Mouse (Mus musculus) kidney, adult 8-10 months (tissue): ENCODE measurements at regions not wholly inside any gene's neighbourhood (a gene's known extent, or its start where the extent isn't known, plus 50 kb on each side); places are given as distances from the start of the nearest gene placed in this dataset.

ENCODE experiments used
- DNase-seq, 2 experiments: peaks; one replicate each; pipeline ENCODE4 v3.0.0; 2022

DNA sequence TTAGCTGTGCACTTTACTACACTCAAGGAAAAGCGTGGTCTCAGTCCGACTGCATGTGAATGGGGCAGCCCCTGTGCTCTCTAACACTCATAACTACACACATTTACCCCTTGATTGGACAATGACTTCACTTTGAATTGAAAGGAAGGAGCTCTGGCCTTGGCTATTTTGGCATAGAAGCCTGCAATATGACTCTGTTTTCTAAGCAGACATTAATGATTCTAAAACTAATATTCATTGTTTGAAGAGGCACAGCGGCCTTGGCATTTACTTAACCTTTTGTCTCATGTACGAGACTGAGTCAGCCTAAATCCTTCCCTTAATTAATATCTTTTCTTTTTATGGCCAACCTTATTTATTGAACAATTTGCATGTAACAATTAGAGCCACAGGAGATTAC lies 879.9 kb downstream of the 5730522E02Rik start:
- no peak for DNase-seq

DNA sequence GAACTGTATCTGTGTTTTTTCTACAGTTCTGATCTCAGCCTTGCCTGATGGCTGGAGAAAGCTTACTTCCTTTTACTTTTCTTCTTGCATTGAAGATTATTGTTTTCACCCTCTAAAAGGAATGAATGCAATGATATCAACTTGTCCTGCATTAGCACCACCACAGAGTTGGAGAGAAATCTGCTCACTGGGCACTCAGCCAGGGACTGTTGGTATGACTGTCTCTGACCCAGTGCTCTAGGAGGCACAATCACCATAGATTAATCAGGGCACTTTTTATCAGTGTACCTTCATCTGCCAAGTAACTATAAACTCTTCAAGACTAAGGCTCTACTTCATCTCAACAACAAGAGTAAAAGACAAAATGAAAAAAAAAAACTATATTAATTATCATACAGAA lies 888.1 kb downstream of the 5730522E02Rik start:
- no peak for DNase-seq

DNA sequence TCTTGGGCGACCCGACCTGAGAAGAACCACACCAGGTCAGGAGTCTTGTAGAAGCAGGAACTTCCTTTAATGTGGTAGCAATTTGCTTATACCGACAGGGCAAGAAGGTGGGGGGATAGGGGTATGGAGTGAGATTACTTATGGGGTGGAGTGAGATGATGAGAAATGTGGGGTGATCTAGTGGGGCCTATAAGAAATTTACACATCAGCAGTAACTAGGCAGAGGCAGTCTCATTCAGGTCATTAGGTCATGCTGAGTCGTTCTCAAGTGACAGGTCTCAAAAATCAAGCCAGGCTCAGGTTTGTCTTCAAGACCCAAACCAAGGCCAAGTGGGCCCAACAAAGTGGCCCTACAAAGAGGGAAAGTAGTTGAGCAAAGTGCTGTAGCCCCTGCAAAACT lies 889.1 kb downstream of the 5730522E02Rik start:
- no peak for DNase-seq

DNA sequence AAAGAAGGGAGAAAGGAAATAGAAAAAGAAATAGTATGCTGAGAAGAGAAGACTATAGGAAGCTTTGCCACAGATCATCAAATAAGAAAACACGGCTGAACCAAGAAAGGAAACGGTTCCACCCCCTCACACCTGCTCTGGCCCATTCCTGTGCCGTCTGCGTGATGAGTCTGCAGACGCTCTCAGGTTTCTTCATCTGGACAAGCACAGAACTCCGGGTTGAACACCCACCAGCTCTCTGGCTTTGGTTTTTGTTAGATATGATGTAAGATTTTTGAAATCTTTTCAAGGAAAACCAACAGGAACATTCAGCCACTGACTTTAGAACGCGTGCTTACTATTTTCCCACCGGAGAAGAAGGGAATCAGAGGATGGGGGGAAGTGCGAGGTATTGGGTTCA lies 895.9 kb downstream of the 5730522E02Rik start:
- DNase-seq, result no peak

DNA sequence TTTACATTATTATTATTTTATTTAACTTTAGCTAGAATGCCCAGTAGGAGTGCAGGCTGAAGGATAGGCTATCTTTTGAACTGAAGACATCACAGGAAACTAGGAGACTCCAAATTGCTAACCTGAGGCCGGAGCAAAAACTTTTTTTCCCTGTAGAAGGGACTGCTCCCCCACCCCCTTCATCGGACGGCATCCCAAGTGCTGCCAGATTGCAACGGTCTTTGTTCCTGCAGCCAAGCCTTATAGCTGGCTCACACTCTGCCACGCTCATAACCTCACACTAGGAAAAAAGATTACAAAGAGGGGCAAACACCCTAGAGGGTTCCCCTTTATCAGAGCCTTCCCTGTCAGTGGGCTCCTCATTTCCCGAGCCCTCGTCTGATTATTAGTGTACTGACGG lies 896.7 kb downstream of the 5730522E02Rik start:
- DNase-seq, result no peak

DNA sequence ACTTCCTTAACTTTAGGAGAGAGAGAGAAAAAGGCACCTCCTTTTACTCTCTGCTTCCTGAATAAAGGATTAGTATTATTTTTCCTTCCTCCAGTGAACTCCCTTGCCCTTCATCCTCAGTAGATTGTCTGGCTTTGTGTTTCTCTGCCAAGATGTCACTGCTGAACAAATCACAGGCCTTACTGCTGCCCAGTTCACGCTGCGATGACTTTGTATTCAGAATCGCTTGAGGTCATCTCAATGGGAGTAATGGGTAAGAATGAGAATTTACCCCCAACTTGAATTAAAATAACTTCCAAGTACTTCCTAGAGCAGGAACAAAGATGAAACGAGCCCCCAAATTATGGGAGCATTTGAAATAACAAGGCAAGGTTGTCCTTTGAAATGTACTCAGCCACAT lies 897.3 kb downstream of the 5730522E02Rik start:
- no peak for DNase-seq

DNA sequence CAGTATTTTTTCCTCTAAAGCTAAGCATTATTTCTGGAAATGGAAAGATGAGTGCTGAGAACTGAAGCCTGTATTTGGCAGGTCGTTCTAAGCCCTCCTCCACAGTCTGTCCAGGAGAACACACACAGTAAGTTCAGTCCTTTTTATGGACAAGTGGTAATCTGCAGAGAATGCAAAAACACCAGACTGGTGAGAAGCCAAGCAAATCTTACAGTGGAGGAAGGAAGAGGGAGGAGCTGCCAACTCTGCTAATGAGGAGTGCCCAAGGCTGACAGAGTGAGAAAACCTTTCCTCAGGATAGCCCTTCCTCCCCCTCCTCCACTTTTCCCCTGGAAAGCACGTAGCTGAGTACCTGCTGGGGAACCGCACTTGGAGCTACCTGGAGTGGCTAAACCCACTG lies 899.8 kb downstream of the 5730522E02Rik start:
- no peak for DNase-seq

DNA sequence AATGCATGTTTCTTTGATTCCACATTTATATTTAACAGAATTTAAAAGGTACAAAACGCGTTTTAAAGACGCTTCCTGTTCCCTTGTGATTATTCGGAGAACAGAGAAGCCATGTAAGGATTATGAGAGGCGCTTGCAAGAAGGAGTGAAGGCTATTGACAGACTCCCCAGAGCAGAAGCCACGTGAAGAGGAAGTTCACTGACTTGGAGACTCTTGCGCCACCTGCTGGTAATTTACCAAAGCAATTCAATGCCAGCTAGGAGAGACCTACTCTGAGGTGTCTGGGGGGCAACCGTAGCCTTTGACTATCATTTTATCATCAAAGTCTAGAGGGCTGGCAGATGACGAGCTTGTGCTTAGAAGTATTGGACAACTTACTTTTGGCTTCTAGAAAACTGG lies 909.4 kb downstream of the 5730522E02Rik start:
- peak; percentile 13 to 47 for DNase-seq

DNA sequence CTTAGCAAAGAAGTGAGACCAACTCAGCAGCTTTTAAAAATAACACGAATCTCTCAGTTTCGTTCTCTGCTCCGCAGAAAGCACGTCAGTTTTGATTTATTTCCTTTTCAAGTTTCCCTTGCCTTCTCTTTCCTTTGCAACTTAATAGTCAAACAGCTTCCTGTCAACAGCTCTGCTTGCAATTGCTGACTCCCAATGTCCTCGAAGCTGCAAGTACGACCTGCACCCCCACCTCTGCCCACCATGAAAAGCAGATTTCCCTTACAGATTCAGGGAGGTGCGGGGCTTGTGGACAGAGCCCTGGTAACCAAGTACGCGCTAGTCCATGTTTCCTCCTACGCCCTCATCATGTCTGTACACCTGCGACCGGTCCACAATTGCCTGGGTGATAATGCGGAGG lies 922.2 kb downstream of the 5730522E02Rik start:
- no peak for DNase-seq

DNA sequence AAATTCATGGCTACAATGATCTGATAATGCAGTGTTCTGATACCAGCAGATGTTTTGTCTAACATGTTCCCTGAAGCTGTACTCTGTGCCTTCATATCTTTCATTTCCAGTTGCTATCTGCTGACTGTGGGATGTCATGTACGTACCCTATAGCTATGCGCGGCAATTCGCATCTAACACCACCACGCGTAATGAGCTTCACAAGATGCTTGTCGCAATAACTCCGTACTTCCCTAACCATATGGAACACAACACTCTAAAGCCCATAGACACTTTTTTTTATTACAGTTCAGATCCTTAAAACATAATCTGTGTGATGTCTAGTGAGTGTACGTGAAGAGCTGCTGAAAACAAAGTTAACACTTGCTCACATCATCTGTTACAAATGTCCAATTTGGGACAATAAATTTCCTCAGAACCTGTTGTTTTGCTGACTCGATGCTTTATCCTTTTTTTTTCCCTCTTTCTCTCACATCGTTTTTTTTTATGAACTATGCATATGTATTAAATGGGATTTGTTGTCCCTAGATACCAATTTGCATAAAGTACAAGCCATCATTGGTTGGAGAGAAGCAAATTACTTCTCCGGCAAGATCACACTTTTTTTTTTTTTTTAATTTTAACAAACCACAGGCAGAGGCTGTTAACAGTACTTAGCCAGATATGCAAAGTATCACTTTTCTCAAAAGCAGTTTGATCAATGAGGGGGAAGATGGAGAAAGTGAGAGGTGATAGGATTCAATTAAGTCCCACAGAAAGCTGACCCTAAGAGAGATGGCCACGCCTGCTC lies 922.9 kb downstream of the 5730522E02Rik start:
- DNase-seq, result no peak

DNA sequence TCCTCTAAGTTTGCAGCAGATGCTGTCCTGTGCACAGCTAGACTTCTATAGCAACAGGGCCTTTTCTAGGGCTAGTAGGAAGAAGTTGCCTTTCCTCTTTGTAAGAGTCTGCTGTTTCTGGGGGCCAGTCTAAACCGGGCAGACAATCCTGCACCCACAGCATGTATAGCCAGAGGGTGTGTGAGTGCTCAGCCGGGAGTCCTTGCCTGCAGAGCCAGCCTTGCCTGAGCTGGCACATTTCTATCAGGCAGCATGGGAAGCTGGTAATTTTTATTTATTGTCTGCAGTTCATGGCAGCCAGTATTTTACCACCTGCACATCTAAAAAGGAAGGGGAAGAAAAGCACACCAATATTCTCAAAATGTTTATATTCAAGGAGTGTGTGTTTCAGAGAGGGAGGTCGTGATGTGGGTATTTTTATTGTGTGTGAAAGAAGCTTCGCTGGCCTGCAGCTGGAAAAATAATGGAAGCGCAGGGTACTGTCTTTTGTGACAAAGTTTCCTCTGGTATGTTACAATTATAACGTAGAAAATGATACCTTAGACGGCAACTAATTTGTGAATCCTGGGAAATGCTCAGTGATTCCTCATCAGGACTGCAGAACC lies 940.5 kb downstream of the 5730522E02Rik start:
- DNase-seq, result no peak

DNA sequence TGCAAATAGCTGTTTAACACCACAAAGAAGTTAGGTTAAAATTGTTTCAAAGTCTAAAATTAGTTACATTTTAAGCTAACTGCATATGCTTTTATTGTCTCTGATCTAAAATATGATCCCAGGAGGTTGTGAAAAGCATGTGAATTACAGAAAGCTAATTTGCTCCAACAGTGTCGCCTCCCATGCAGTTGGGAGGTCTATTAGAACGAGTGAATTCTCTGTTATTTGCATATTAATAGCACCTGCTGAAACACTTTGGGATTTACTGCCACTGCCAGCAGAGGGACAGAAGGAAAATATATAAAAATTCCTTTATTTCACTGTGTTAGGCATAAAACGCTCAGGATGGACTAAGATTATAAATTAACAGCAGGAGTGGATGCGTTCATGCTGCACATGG lies 947.7 kb downstream of the 5730522E02Rik start:
- no peak for DNase-seq

DNA sequence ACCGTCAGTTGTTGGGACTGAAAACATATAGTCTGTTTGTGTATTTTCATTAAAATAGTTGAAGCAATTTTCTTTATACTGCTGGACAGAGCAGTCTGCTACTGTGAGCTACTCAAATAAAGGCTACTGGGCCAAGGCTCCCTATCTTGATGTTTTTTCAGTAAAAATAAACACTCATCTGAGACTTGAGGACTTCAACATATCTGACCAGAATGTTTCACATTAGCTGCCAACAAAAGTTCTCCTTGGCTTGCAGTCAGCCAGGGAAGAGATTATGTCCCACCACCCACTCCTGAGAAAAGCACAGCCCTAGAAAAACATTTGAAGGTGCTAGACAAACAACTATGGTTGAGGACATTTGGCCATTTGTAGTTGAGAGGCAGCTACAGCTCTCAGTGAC lies 950.9 kb downstream of the 5730522E02Rik start:
- no peak for DNase-seq

DNA sequence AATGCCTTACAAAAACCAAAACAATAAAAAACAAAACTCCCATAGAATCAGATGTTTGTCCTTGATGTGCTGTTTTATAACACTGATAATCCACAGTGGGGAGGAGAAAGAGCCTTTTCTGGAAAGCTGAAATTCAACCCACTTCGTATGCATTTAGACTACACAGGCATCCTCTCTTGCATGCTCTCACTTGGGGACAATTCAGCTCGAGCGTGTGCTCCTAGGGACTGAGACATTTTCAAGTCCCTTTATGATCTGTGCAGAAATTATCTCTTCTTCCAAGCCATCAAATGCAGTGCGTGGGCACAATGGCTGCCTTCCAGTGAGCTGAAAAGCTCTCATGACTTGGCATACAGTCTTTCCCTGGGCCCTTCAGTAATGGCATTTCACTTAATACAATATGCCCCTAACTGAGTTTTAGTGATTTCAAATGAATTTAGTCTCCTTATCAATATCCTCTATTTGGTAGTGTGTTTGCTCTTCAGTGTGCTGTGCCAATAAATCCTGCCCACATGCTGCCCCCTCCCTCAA lies 977.1 kb downstream of the 5730522E02Rik start:
- no peak for DNase-seq
